17 mouse cellular contexts compared by ENCODE assay signal in genomic region chr1:75517984-75518383, GRCm38 (mm10). TPM values are rescaled to one million over a fixed set of nuclear protein-coding genes. Genes with fewer than 3 reads are reported as not detected.
DNase-seq lines count a peak whose midpoint lies in the region; ATAC-seq and TF ChIP-seq lines count a peak whose summit lies in the region.
"Had no signal": no experiment of that assay in that cellular context is flagged by ENCODE, and none has a peak within 500 bp of the region (broad histone marks: within the 10 kb centered on the region; RNA-seq: fewer than 3 reads in every experiment).

No protein-coding gene starts in this region.

- no peak for ATAC-seq in kidney, embryonic 14.5 days (ENCODE audit: low FRiP score, low TSS enrichment)
- peak; percentile 52; the same call in 1 of the 2 replicates for ATAC-seq in kidney, postnatal 0 days (replicated peaks; ENCODE audit: low FRiP score, low read depth)
- no peak for ATAC-seq in midbrain, embryonic 14.5 days (ENCODE audit: low FRiP score, low TSS enrichment)

- no peaks in the 10 kb centered on the region for H3K36me3 ChIP-seq in kidney, embryonic 14.5 days (ENCODE audit: control insufficient read depth, insufficient read depth, low read length)
- H3K36me3 ChIP-seq in ES-Bruce4 (ENCODE audit: control insufficient read depth, insufficient read depth, low read length, poor library complexity, severe bottlenecking), result no peaks in the 10 kb centered on the region
- no peaks in the 10 kb centered on the region for H3K36me3 ChIP-seq in embryonic facial prominence, embryonic 10.5 days (replicated peaks)
- H3K36me3 ChIP-seq in kidney, postnatal 0 days (ENCODE audit: insufficient read depth, low read length), result no peaks in the 10 kb centered on the region
- no peaks in the 10 kb centered on the region for H3K36me3 ChIP-seq in midbrain, embryonic 14.5 days (ENCODE audit: control insufficient read depth, insufficient read depth, low read length)
- H3K36me3 ChIP-seq: hindbrain, embryonic 15.5 days; liver, embryonic 13.5 days had no signal

- peaks cover 10% of the 10 kb centered on the region; the same call in 1 of the 2 replicates for H3K4me1 ChIP-seq in kidney, embryonic 14.5 days (ENCODE audit: control insufficient read depth, insufficient read depth, low read length)
- peaks cover 5% of the 10 kb centered on the region for H3K4me1 ChIP-seq in ES-Bruce4 (ENCODE audit: control insufficient read depth, insufficient read depth, low read length)
- H3K4me1 ChIP-seq in embryonic facial prominence, embryonic 10.5 days, result peaks cover 19% of the 10 kb centered on the region
- no peaks in the 10 kb centered on the region; the same call in 1 of the 2 replicates for H3K4me1 ChIP-seq in kidney, postnatal 0 days (replicated peaks; ENCODE audit: insufficient read depth, low read length)
- H3K4me1 ChIP-seq in midbrain, embryonic 14.5 days (ENCODE audit: control insufficient read depth, insufficient read depth, low read length), result peaks cover 3% of the 10 kb centered on the region; the same call in 1 of the 2 replicates

- no peak for DNase-seq in kidney, adult 9 months
- peak; percentile 38 for DNase-seq in embryonic facial prominence, embryonic 10.5 days (ENCODE audit: low spot score)
- DNase-seq in kidney, postnatal 0 days (ENCODE audit: low spot score), result peak; percentile 46
- no peak for DNase-seq in frontal cortex, postnatal 25 days (ENCODE audit: low spot score in 2 of 2)
- no peak for DNase-seq in midbrain, embryonic 14.5 days
- DNase-seq in layer of hippocampus, adult 2 months (ENCODE audit: low spot score in 2 of 2), result no peak
- DNase-seq: adrenal gland, postnatal 14 days; cerebellum, postnatal 25 days; gastrocnemius, postnatal 14 days; liver, embryonic 13.5 days; right cerebral cortex, postnatal 25 days; thymus, postnatal 4 days had no signal

- H3K4me2 ChIP-seq in kidney, embryonic 14.5 days (replicated peaks; ENCODE audit: low read depth, low read length), result no peak overlapping the region
- H3K4me2 ChIP-seq in kidney, postnatal 0 days (ENCODE audit: low read length), result no peak overlapping the region
- H3K4me2 ChIP-seq in midbrain, embryonic 14.5 days (ENCODE audit: low read length), result no peak overlapping the region
- H3K4me2 ChIP-seq: hindbrain, embryonic 15.5 days; liver, embryonic 13.5 days had no signal

- no peak for TF ChIP-seq POLR2A in ES-Bruce4 (IDR thresholded peaks at IDR 0.05; ENCODE audit: insufficient read depth, low read length)

- TF ChIP-seq EP300 in ES-Bruce4 (IDR thresholded peaks at IDR 0.05; ENCODE audit: insufficient read depth, low read depth, low read length), result peak; percentile 70; the same call in 1 of the 2 replicates

- TF ChIP-seq CTCF in ES-Bruce4 (IDR thresholded peaks at IDR 0.05; ENCODE audit: low read depth, low read length), result no peak
- no peak for TF ChIP-seq CTCF in kidney, postnatal 0 days (IDR thresholded peaks at IDR 0.05; ENCODE audit: low read depth)
- TF ChIP-seq CTCF in layer of hippocampus, adult 2 months (conservative IDR thresholded peaks at IDR 0.05), result no peak

- no peak overlapping the region for H3K4me3 ChIP-seq in kidney, embryonic 14.5 days (ENCODE audit: low read length)
- H3K4me3 ChIP-seq in ES-Bruce4 (ENCODE audit: low read depth, low read length), result no peak overlapping the region
- H3K4me3 ChIP-seq in embryonic facial prominence, embryonic 10.5 days, result no peak overlapping the region
- H3K4me3 ChIP-seq in kidney, postnatal 0 days (replicated peaks; ENCODE audit: low read depth, low read length), result no peak overlapping the region
- no peak overlapping the region for H3K4me3 ChIP-seq in midbrain, embryonic 14.5 days (replicated peaks; ENCODE audit: low read depth, low read length)
- no peak overlapping the region for H3K4me3 ChIP-seq in layer of hippocampus, adult 2 months
- H3K4me3 ChIP-seq: hindbrain, embryonic 15.5 days; liver, embryonic 13.5 days; megakaryocyte, embryonic 14.5 days; myocyte had no signal

- H3K9me3 ChIP-seq in kidney, embryonic 14.5 days (ENCODE audit: control insufficient read depth, low read length), result no peaks in the 10 kb centered on the region
- no peaks in the 10 kb centered on the region for H3K9me3 ChIP-seq in ES-Bruce4 (replicated peaks; ENCODE audit: control insufficient read depth, insufficient read depth, low read length, poor library complexity, severe bottlenecking)
- H3K9me3 ChIP-seq in embryonic facial prominence, embryonic 10.5 days, result no peaks in the 10 kb centered on the region
- no peaks in the 10 kb centered on the region for H3K9me3 ChIP-seq in kidney, postnatal 0 days (replicated peaks; ENCODE audit: low read length)
- no peaks in the 10 kb centered on the region for H3K9me3 ChIP-seq in midbrain, embryonic 14.5 days (ENCODE audit: control insufficient read depth, low read length)
- H3K9me3 ChIP-seq: hindbrain, embryonic 15.5 days; liver, embryonic 13.5 days; megakaryocyte, embryonic 14.5 days had no signal

- peak overlapping the region; percentile 62; the same call in 1 of the 2 replicates for H3K27ac ChIP-seq in kidney, embryonic 14.5 days (ENCODE audit: low read depth, low read length)
- H3K27ac ChIP-seq in ES-Bruce4 (ENCODE audit: insufficient read depth, low read length), result peak overlapping the region; percentile 79
- H3K27ac ChIP-seq in embryonic facial prominence, embryonic 10.5 days (replicated peaks), result peak overlapping the region; percentile 54
- H3K27ac ChIP-seq in kidney, postnatal 0 days, result 0 out of 2 replicates have a peak overlapping the region, but pooled peaks have one; percentile 13
- no peak overlapping the region for H3K27ac ChIP-seq in midbrain, embryonic 14.5 days (replicated peaks; ENCODE audit: low read depth, low read length)
- H3K27ac ChIP-seq in layer of hippocampus, adult 2 months, result no peak overlapping the region
- H3K27ac ChIP-seq: hindbrain, embryonic 15.5 days; liver, embryonic 13.5 days had no signal

- WGBS in kidney, embryonic 14.5 days, result 53% methylated on average over 4 of the region's 4 CpGs
- WGBS in embryonic facial prominence, embryonic 10.5 days, result 57% methylated on average over 4 of the region's 4 CpGs
- whole genome bisulfite sequencing in kidney, postnatal 0 days, result 49% methylated on average over 4 of the region's 4 CpGs
- WGBS in midbrain, embryonic 14.5 days, result 50% methylated on average over 4 of the region's 4 CpGs

- H3K9ac ChIP-seq in kidney, embryonic 14.5 days (ENCODE audit: low read depth, low read length), result no peak overlapping the region
- peak overlapping the region; percentile 41 for H3K9ac ChIP-seq in ES-Bruce4 (ENCODE audit: low read depth, poor library complexity, severe bottlenecking)
- H3K9ac ChIP-seq in kidney, postnatal 0 days (ENCODE audit: low read depth, low read length), result no peak overlapping the region
- no peak overlapping the region for H3K9ac ChIP-seq in midbrain, embryonic 14.5 days (replicated peaks; ENCODE audit: low read length)
- H3K9ac ChIP-seq: hindbrain, embryonic 15.5 days; liver, embryonic 13.5 days had no signal

- H3K27me3 ChIP-seq in kidney, embryonic 14.5 days (ENCODE audit: control insufficient read depth, insufficient read depth, low read length), result no peaks in the 10 kb centered on the region
- no peaks in the 10 kb centered on the region for H3K27me3 ChIP-seq in ES-Bruce4 (ENCODE audit: control insufficient read depth, insufficient read depth, low read length, poor library complexity, severe bottlenecking)
- no peaks in the 10 kb centered on the region for H3K27me3 ChIP-seq in embryonic facial prominence, embryonic 10.5 days (replicated peaks; ENCODE audit: low read depth, poor library complexity, severe bottlenecking)
- H3K27me3 ChIP-seq in kidney, postnatal 0 days (ENCODE audit: insufficient read depth, low read length), result no peaks in the 10 kb centered on the region
- no peaks in the 10 kb centered on the region for H3K27me3 ChIP-seq in midbrain, embryonic 14.5 days (ENCODE audit: control insufficient read depth, insufficient read depth, low read length)
- H3K27me3 ChIP-seq: hindbrain, embryonic 15.5 days; liver, embryonic 13.5 days had no signal

RNA-seq across cellular contexts. Expression of gene Stk11ip, which starts 3.3 kb away (rescaled TPM):
- polyA plus RNA-seq in kidney, embryonic 14.5 days (2014; fragmentation: Nextera tagmentation; extraction: Ambion mirVana), result 15.3 and 22.0 TPM in 2 replicates
- polyA plus RNA-seq in ES-Bruce4 (2011; ENCODE audit: insufficient read depth, insufficient read length, low read depth, missing spikeins), result 18.8 and 22.7 TPM in 2 replicates
- 31.7 and 33.4 TPM in 2 replicates for polyA plus RNA-seq in embryonic facial prominence, embryonic 10.5 days (2016; fragmentation: Nextera tagmentation; extraction: Ambion mirVana)
- 14.9 and 15.0 TPM in 2 replicates for polyA plus RNA-seq in kidney, postnatal 0 days (2015; fragmentation: Nextera tagmentation; extraction: Ambion mirVana)
- polyA plus RNA-seq in midbrain, embryonic 14.5 days (2014; fragmentation: Nextera tagmentation; extraction: Ambion mirVana), result 15.7 and 21.0 TPM in 2 replicates
- 10 to 100 TPM; 25.6 to 27.4 TPM for total RNA-seq in layer of hippocampus, adult 2 months (2021)

RNA-seq across cellular contexts. Expression of gene Inha, which starts 11.1 kb away (rescaled TPM):
- polyA plus RNA-seq in kidney, embryonic 14.5 days (2014; fragmentation: Nextera tagmentation; extraction: Ambion mirVana), result 2.7 and 3.0 TPM in 2 replicates
- 1.9 and 2.4 TPM in 2 replicates for polyA plus RNA-seq in ES-Bruce4 (2011; ENCODE audit: insufficient read depth, insufficient read length, low read depth, missing spikeins)
- polyA plus RNA-seq in embryonic facial prominence, embryonic 10.5 days (2016; fragmentation: Nextera tagmentation; extraction: Ambion mirVana), result 2.3 and 3.1 TPM in 2 replicates
- polyA plus RNA-seq in kidney, postnatal 0 days (2015; fragmentation: Nextera tagmentation; extraction: Ambion mirVana), result 2.8 and 3.5 TPM in 2 replicates
- 9.3 and 16.8 TPM in 2 replicates for polyA plus RNA-seq in midbrain, embryonic 14.5 days (2014; fragmentation: Nextera tagmentation; extraction: Ambion mirVana)
- 10 to 100 TPM; 15.3 to 16.5 TPM for total RNA-seq in layer of hippocampus, adult 2 months (2021)

RNA-seq across cellular contexts. Expression of gene Obsl1, which starts 11.7 kb away (rescaled TPM):
- 79.8 and 83.2 TPM in 2 replicates for polyA plus RNA-seq in kidney, embryonic 14.5 days (2014; fragmentation: Nextera tagmentation; extraction: Ambion mirVana)
- polyA plus RNA-seq in ES-Bruce4 (2011; ENCODE audit: insufficient read depth, insufficient read length, low read depth, missing spikeins), result 32.6 and 32.9 TPM in 2 replicates
- 57.9 and 63.0 TPM in 2 replicates for polyA plus RNA-seq in embryonic facial prominence, embryonic 10.5 days (2016; fragmentation: Nextera tagmentation; extraction: Ambion mirVana)
- polyA plus RNA-seq in kidney, postnatal 0 days (2015; fragmentation: Nextera tagmentation; extraction: Ambion mirVana), result 35.0 and 42.6 TPM in 2 replicates
- polyA plus RNA-seq in midbrain, embryonic 14.5 days (2014; fragmentation: Nextera tagmentation; extraction: Ambion mirVana), result 22.0 and 24.1 TPM in 2 replicates
- 10 to 100 TPM; 20.6 to 25.9 TPM for total RNA-seq in layer of hippocampus, adult 2 months (2021)

RNA-seq across cellular contexts. Expression of gene Slc4a3, which starts 28.1 kb away (rescaled TPM):
- polyA plus RNA-seq in kidney, embryonic 14.5 days (2014; fragmentation: Nextera tagmentation; extraction: Ambion mirVana), result 14.4 and 18.8 TPM in 2 replicates
- polyA plus RNA-seq in ES-Bruce4 (2011; ENCODE audit: insufficient read depth, insufficient read length, low read depth, missing spikeins), result 6.6 and 7.4 TPM in 2 replicates
- polyA plus RNA-seq in embryonic facial prominence, embryonic 10.5 days (2016; fragmentation: Nextera tagmentation; extraction: Ambion mirVana), result 15.7 and 18.0 TPM in 2 replicates
- 15.1 and 15.3 TPM in 2 replicates for polyA plus RNA-seq in kidney, postnatal 0 days (2015; fragmentation: Nextera tagmentation; extraction: Ambion mirVana)
- polyA plus RNA-seq in midbrain, embryonic 14.5 days (2014; fragmentation: Nextera tagmentation; extraction: Ambion mirVana), result 31.5 and 41.0 TPM in 2 replicates
- total RNA-seq in layer of hippocampus, adult 2 months (2021), result 100 to 1,000 TPM; 106 to 110 TPM

RNA-seq across cellular contexts. Expression of gene Tmem198, which starts 38.7 kb away (rescaled TPM):
- polyA plus RNA-seq in kidney, embryonic 14.5 days (2014; fragmentation: Nextera tagmentation; extraction: Ambion mirVana), result 0.62 and 1.1 TPM in 2 replicates
- 0.27 and 0.53 TPM in 2 replicates for polyA plus RNA-seq in ES-Bruce4 (2011; ENCODE audit: insufficient read depth, insufficient read length, low read depth, missing spikeins)
- 3.3 and 3.5 TPM in 2 replicates for polyA plus RNA-seq in embryonic facial prominence, embryonic 10.5 days (2016; fragmentation: Nextera tagmentation; extraction: Ambion mirVana)
- 0.61 and 1.3 TPM in 2 replicates for polyA plus RNA-seq in kidney, postnatal 0 days (2015; fragmentation: Nextera tagmentation; extraction: Ambion mirVana)
- 42.9 and 55.9 TPM in 2 replicates for polyA plus RNA-seq in midbrain, embryonic 14.5 days (2014; fragmentation: Nextera tagmentation; extraction: Ambion mirVana)
- 10 to 100 TPM; 64.0 to 65.4 TPM for total RNA-seq in layer of hippocampus, adult 2 months (2021)

Comparison
In these comparisons a context has a peak if more than half of its experiments do, and no peak if none do; other contexts are left out.
1. DNase-seq: peak in embryonic facial prominence, embryonic 10.5 days (single experiment) and kidney, postnatal 0 days (single experiment); none in kidney, adult 9 months (single experiment), frontal cortex, postnatal 25 days (0 of 2), midbrain, embryonic 14.5 days (single experiment) and layer of hippocampus, adult 2 months (0 of 2).
2. H3K27ac ChIP-seq: peak in kidney, embryonic 14.5 days (single experiment), ES-Bruce4 (single experiment), embryonic facial prominence, embryonic 10.5 days (single experiment) and kidney, postnatal 0 days (single experiment); none in midbrain, embryonic 14.5 days (single experiment) and layer of hippocampus, adult 2 months (single experiment).